Mouse (Mus musculus) limb, embryonic 13.5 days (tissue): ENCODE measurements around the gene Stim1. TPM values are rescaled to one million over a fixed set of nuclear protein-coding genes. Genes with fewer than 3 reads are reported as not detected.
A peak's percentile ranks its signal among the peaks of the same experiment; 100 is the strongest.
"Not testable (repeated sequence)": the region's sequence is repeated elsewhere in the genome, so short reads cannot be mapped to it uniquely, and the experiment has no call there.

Source experiments
- ATAC-seq: fragments of 200-750 bp; cut with Nextera tagmentation; 2 replicates; pipeline ENCODE4 v1.8.0; 2017; ENCODE audit warnings: low read depth, moderate number of reproducible peaks, moderate TSS enrichment; ENCODE audit not compliant: low FRiP score
- H3K27ac ChIP-seq: fragments of 300-500 bp; sonication (generic); 2 replicates; pipeline ENCODE4 v1.5.1; 2015; ENCODE audit warnings: inconsistent platforms, mild to moderate bottlenecking, moderate library complexity
- H3K27me3 ChIP-seq: fragments of 300-500 bp; sonication (generic); 2 replicates; pipeline ENCODE4 v1.6.1; 2015; ENCODE audit warnings: mild to moderate bottlenecking, inconsistent platforms
- H3K36me3 ChIP-seq: fragments of 300-500 bp; sonication (generic); 2 replicates; pipeline ENCODE4 v1.6.1; 2015; ENCODE audit warnings: inconsistent platforms, mild to moderate bottlenecking, moderate library complexity
- H3K4me1 ChIP-seq: fragments of 300-500 bp; sonication (generic); 2 replicates; pipeline ENCODE4 v1.6.1; 2015; ENCODE audit warnings: inconsistent platforms
- H3K4me2 ChIP-seq: fragments of 300-500 bp; sonication (generic); replicated peaks from 2 replicates; pipeline ENCODE4 v1.6.1; 2015; ENCODE audit warnings: inconsistent platforms, mild to moderate bottlenecking, moderate library complexity
- H3K4me3 ChIP-seq: fragments of 300-500 bp; sonication (generic); 2 replicates; pipeline ENCODE4 v1.5.1; 2015; ENCODE audit warnings: moderate library complexity, mild to moderate bottlenecking, inconsistent platforms
- H3K9ac ChIP-seq: fragments of 300-500 bp; sonication (generic); 2 replicates; pipeline ENCODE4 v1.6.1; 2015; ENCODE audit warnings: mild to moderate bottlenecking, inconsistent platforms
- H3K9me3 ChIP-seq: fragments of 300-500 bp; sonication (generic); 2 replicates; pipeline ENCODE4 v1.6.1; 2016; ENCODE audit warnings: inconsistent platforms
- WGBS: fragments of 180-500 bp; shearing (Covaris S2); methylation state at CpG from one replicate; pipeline ENCODE4 v1.1.7; 2015; 5-methylcytosine and 5-hydroxymethylcytosine counted together
- polyA plus RNA-seq: library from polyadenylated mRNA; unstranded; fragments of >200 nt; fragmentation: Nextera tagmentation; extraction: Ambion mirVana; gene quantifications from 2 replicates; pipeline ENCODE4 v1.2.1, GENCODE M21; 2015

Stim1 gene
- polyA plus RNA-seq, 1 experiment from 2014 or later: 23.7 TPM

- Histone ChIP-seq H3K4me2 (no peak overlapping the region), H3K36me3 (no peaks in the 10 kb centered on the region), H3K9ac (no peak overlapping the region), H3K4me3 (no peak overlapping the region), H3K4me1 (no peaks in the 10 kb centered on the region), H3K9me3 (no peaks in the 10 kb centered on the region), H3K27me3 (no peaks in the 10 kb centered on the region), H3K27ac (no peak overlapping the region)
- no peak for ATAC-seq
- WGBS: 86% methylated on average over 2 of the region's 2 CpGs
Observed at GRCm38 (mm10) chr7:102393898-102394297, 126.3 kb downstream of the Stim1 start.

GRCm38 (mm10) chr7:102395894-102396293 is 128.3 kb downstream of the Stim1 start:
- no peak overlapping the region for H3K4me2 ChIP-seq
- ATAC-seq: no peak
- H3K36me3 ChIP-seq: no peaks in the 10 kb centered on the region
- no peak overlapping the region for H3K9ac ChIP-seq
- H3K27ac ChIP-seq: no peak overlapping the region
- no peak overlapping the region for H3K4me3 ChIP-seq
- 81% methylated on average over 7 of the region's 7 CpGs for WGBS
- no peaks in the 10 kb centered on the region for H3K9me3 ChIP-seq
- no peaks in the 10 kb centered on the region for H3K4me1 ChIP-seq
- H3K27me3 ChIP-seq: no peaks in the 10 kb centered on the region

- Histone ChIP-seq H3K27me3 (no peaks in the 10 kb centered on the region), H3K27ac (no peak overlapping the region), H3K4me1 (no peaks in the 10 kb centered on the region), H3K36me3 (no peaks in the 10 kb centered on the region), H3K9me3 (no peaks in the 10 kb centered on the region), H3K4me3 (no peak overlapping the region), H3K4me2 (no peak overlapping the region), H3K9ac (no peak overlapping the region)
- 92% methylated on average over 3 of the region's 3 CpGs for WGBS
- ATAC-seq: no peak
Observed at GRCm38 (mm10) chr7:102396331-102396730, 128.7 kb downstream of the Stim1 start.

GRCm38 (mm10) chr7:102399180-102399731 is 131.7 kb downstream of the Stim1 start:
- H3K4me3 ChIP-seq: no peak overlapping the region
- H3K27me3 ChIP-seq: no peaks in the 10 kb centered on the region
- H3K27ac ChIP-seq: no peak overlapping the region
- WGBS: 70% methylated on average over 3 of the region's 3 CpGs
- no peaks in the 10 kb centered on the region for H3K4me1 ChIP-seq
- no peaks in the 10 kb centered on the region for H3K36me3 ChIP-seq
- no peak overlapping the region for H3K4me2 ChIP-seq
- ATAC-seq: no peak
- H3K9ac ChIP-seq: no peak overlapping the region
- H3K9me3 ChIP-seq: no peaks in the 10 kb centered on the region

GRCm38 (mm10) chr7:102404118-102404517 is 136.5 kb downstream of the Stim1 start:
- H3K4me2 ChIP-seq: no peak overlapping the region
- no peak for ATAC-seq
- H3K9ac ChIP-seq: no peak overlapping the region
- H3K27me3 ChIP-seq: no peaks in the 10 kb centered on the region
- 80% methylated on average over 2 of the region's 2 CpGs for WGBS
- no peaks in the 10 kb centered on the region; the same call in 1 of the 2 replicates for H3K36me3 ChIP-seq
- H3K4me3 ChIP-seq: no peak overlapping the region
- no peaks in the 10 kb centered on the region for H3K9me3 ChIP-seq
- no peaks in the 10 kb centered on the region for H3K4me1 ChIP-seq
- no peak overlapping the region for H3K27ac ChIP-seq

GRCm38 (mm10) chr7:102407440-102407839 is 139.8 kb downstream of the Stim1 start:
- Histone ChIP-seq H3K9ac (no peak overlapping the region), H3K27me3 (no peaks in the 10 kb centered on the region), H3K27ac (no peak overlapping the region), H3K4me3 (no peak overlapping the region), H3K36me3 (no peaks in the 10 kb centered on the region; the same call in 1 of the 2 replicates), H3K4me2 (no peak overlapping the region), H3K4me1 (no peaks in the 10 kb centered on the region), H3K9me3 (no peaks in the 10 kb centered on the region)
- no peak for ATAC-seq

- H3K9ac ChIP-seq, H3K27ac ChIP-seq, H3K4me3 ChIP-seq, H3K36me3 ChIP-seq, ATAC-seq, H3K9me3 ChIP-seq, H3K4me1 ChIP-seq, H3K27me3 ChIP-seq, H3K4me2 ChIP-seq: not testable (repeated sequence)
- WGBS: 91% methylated on average over 9 of the region's 9 CpGs
Observed at GRCm38 (mm10) chr7:102415272-102415671, 147.7 kb downstream of the Stim1 start.

GRCm38 (mm10) chr7:102415841-102416240 is 148.2 kb downstream of the Stim1 start:
- H3K9me3 ChIP-seq: no peaks in the 10 kb centered on the region
- no peak overlapping the region for H3K9ac ChIP-seq
- H3K27me3 ChIP-seq: no peaks in the 10 kb centered on the region
- H3K4me3 ChIP-seq: no peak overlapping the region
- no peaks in the 10 kb centered on the region for H3K4me1 ChIP-seq
- WGBS: 40% methylated on average over 6 of the region's 6 CpGs
- H3K36me3 ChIP-seq: no peaks in the 10 kb centered on the region
- no peak for ATAC-seq
- H3K4me2 ChIP-seq: no peak overlapping the region
- no peak overlapping the region for H3K27ac ChIP-seq

- H3K4me1 ChIP-seq: no peaks in the 10 kb centered on the region
- 4% methylated on average over 4 of the region's 4 CpGs for WGBS
- ATAC-seq: 0 out of 2 replicates have a peak, but pooled peaks have one; percentile 61
- no peak overlapping the region for H3K4me3 ChIP-seq
- no peak overlapping the region for H3K9ac ChIP-seq
- no peaks in the 10 kb centered on the region for H3K36me3 ChIP-seq
- H3K9me3 ChIP-seq: no peaks in the 10 kb centered on the region
- no peak overlapping the region for H3K4me2 ChIP-seq
- H3K27me3 ChIP-seq: no peaks in the 10 kb centered on the region
- H3K27ac ChIP-seq: no peak overlapping the region
Observed at GRCm38 (mm10) chr7:102417398-102417797, 149.8 kb downstream of the Stim1 start.

GRCm38 (mm10) chr7:102422036-102422435 is 154.4 kb downstream of the Stim1 start:
- H3K9ac ChIP-seq: no peak overlapping the region
- 95% methylated on average over 2 of the region's 2 CpGs for WGBS
- ATAC-seq: no peak
- H3K4me2 ChIP-seq: no peak overlapping the region
- no peaks in the 10 kb centered on the region for H3K9me3 ChIP-seq
- no peak overlapping the region for H3K4me3 ChIP-seq
- H3K27ac ChIP-seq: no peak overlapping the region
- H3K36me3 ChIP-seq: 0 out of 2 replicates have a peak, but pooled peaks cover 1% of the 10 kb centered on the region
- no peaks in the 10 kb centered on the region for H3K27me3 ChIP-seq
- no peaks in the 10 kb centered on the region for H3K4me1 ChIP-seq

GRCm38 (mm10) chr7:102425933-102426685 is 158.5 kb downstream of the Stim1 start:
- ATAC-seq: no peak
- Histone ChIP-seq H3K27me3 (no peaks in the 10 kb centered on the region), H3K36me3 (peaks cover 9% of the 10 kb centered on the region), H3K4me1 (no peaks in the 10 kb centered on the region), H3K27ac (no peak overlapping the region), H3K9me3 (no peaks in the 10 kb centered on the region), H3K4me3 (no peak overlapping the region), H3K4me2 (no peak overlapping the region), H3K9ac (no peak overlapping the region; the same call in 1 of the 2 replicates)
- 63% methylated on average over 6 of the region's 6 CpGs for WGBS

GRCm38 (mm10) chr7:102434344-102434743 is 166.7 kb downstream of the Stim1 start:
- Histone ChIP-seq H3K9ac (no peak overlapping the region), H3K4me3 (no peak overlapping the region), H3K9me3 (no peaks in the 10 kb centered on the region), H3K27me3 (peaks cover 12% of the 10 kb centered on the region; the same call in 1 of the 2 replicates), H3K36me3 (peaks cover 16% of the 10 kb centered on the region), H3K4me2 (no peak overlapping the region), H3K27ac (no peak overlapping the region), H3K4me1 (no peaks in the 10 kb centered on the region)
- WGBS: 76% methylated on average over 2 of the region's 2 CpGs
- ATAC-seq: no peak
